Mouse (Mus musculus) right cerebral cortex, postnatal 4 days (tissue): Measurements from ENCODE around the gene Cpa4.

ENCODE experiments used
- DNase-seq: peaks from one replicate; pipeline ENCODE4 v3.0.0-alpha.2; 2022

The Cpa4 gene

GRCm38 (mm10) chr6:30596230-30596898 lies 28.2 kb downstream of the Cpa4 start:
- no peak for DNase-seq

GRCm38 (mm10) chr6:30600033-30600432 lies 31.9 kb downstream of the Cpa4 start:
- DNase-seq, result no peak

- no peak for DNase-seq
Observed at GRCm38 (mm10) chr6:30600995-30601394, 32.8 kb downstream of the Cpa4 start.

- no peak for DNase-seq
Observed at GRCm38 (mm10) chr6:30604342-30604867, 36.2 kb downstream of the Cpa4 start.

GRCm38 (mm10) chr6:30605111-30605510 lies 36.9 kb downstream of the Cpa4 start:
- no peak for DNase-seq

- no peak for DNase-seq
Observed at GRCm38 (mm10) chr6:30605672-30606071, 37.5 kb downstream of the Cpa4 start.

GRCm38 (mm10) chr6:30610710-30611109 lies 42.5 kb downstream of the Cpa4 start, which contains the start of gene Cpa5:
TSS of gene Cpa5 (plus strand) at chr6:30611010.
- no peak for DNase-seq

- DNase-seq, result no peak
Observed at GRCm38 (mm10) chr6:30611212-30611611, 43.0 kb downstream of the Cpa4 start.

- DNase-seq, result no peak
Observed at GRCm38 (mm10) chr6:30614251-30614650, 46.1 kb downstream of the Cpa4 start.

GRCm38 (mm10) chr6:30615741-30616140 lies 47.6 kb downstream of the Cpa4 start:
- no peak for DNase-seq

GRCm38 (mm10) chr6:30616491-30616941 lies 48.3 kb downstream of the Cpa4 start:
- DNase-seq, result no peak

GRCm38 (mm10) chr6:30617020-30617958 lies 49.1 kb downstream of the Cpa4 start:
- no peak for DNase-seq

- peak; percentile 66 for DNase-seq
Observed at GRCm38 (mm10) chr6:30617959-30618590, 49.9 kb downstream of the Cpa4 start.

- no peak for DNase-seq
Observed at GRCm38 (mm10) chr6:30618735-30619134, 50.6 kb downstream of the Cpa4 start.

- no peak for DNase-seq
Observed at GRCm38 (mm10) chr6:30619606-30620005, 51.4 kb downstream of the Cpa4 start.

- DNase-seq, result no peak
Observed at GRCm38 (mm10) chr6:30620591-30620990, 52.4 kb downstream of the Cpa4 start.

- no peak for DNase-seq
Observed at GRCm38 (mm10) chr6:30620994-30621393, 52.8 kb downstream of the Cpa4 start.

GRCm38 (mm10) chr6:30621986-30622389 lies 53.8 kb downstream of the Cpa4 start:
- no peak for DNase-seq

GRCm38 (mm10) chr6:30624763-30625162 lies 56.6 kb downstream of the Cpa4 start:
- no peak for DNase-seq

GRCm38 (mm10) chr6:30628152-30628551 lies 60.0 kb downstream of the Cpa4 start:
- DNase-seq, result no peak

- DNase-seq, result no peak
Observed at GRCm38 (mm10) chr6:30629989-30630388, 61.8 kb downstream of the Cpa4 start.

GRCm38 (mm10) chr6:30635361-30635862 lies 67.2 kb downstream of the Cpa4 start:
- no peak for DNase-seq
